Mouse (Mus musculus) cerebellum, adult 18-20 months (tissue): ENCODE data around the gene Gm49321.

ENCODE experiments used
- DNase-seq, 2 experiments: peaks; one replicate each; pipeline ENCODE4 v3.0.0; 2021

Gm49321 gene

DNA sequence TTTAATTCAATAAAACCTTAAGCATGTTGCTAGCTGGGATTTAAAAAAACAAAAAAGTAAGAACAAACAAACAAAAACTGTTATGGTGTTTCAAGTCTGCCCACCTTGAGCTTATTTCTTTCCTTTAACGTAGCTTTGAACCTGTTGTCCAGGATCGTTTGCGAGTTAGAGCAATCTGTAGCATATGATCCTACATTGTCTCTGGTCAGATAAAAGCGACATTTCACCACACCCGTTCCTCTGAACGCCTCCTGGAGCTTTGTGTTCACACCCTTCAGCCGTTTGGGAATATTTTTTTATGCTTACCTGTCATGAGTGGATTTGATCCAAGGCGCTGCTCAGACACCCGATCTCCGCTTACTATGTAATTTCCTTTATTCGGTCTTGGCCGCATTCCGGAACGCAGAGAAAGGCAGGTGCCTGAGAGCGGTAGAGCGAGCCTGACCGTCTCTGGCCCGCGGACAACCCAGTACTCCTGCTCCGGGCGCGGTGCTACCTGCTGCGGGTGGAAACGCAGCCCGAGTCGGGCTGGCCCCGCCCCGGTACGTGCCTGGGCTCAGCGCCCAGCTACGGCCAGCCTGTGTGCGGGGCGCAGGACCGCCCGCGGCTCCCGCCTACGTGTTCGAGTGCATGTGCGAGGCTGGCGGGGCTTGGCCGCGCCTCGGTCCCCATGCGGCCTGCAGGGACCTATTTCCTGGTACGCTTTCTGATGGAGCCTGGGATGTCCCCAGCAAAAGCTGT is 12.0 kb downstream of the Gm49321 start:
- peak; percentile 84 to 93 for DNase-seq

DNA sequence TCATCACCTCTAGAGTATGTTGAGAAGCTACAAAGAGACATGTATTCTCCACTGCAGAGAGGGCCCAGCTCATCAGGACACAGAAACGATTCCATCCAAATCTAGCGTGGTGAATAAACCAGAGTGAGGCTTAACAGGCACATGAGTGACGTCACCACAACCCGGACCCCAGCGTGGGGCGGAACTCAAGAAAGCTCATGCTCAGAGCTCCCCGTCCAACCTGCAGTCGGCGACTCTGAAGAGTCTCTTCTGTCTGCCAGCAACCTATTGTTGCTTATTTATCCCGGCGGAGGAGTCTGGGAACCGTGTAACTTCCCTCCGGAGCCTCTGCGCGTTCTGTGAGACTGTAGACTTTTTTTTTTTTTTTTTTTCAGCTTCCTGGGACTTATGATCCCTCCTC is 15.4 kb downstream of the Gm49321 start:
- peak; percentile 39 to 44 for DNase-seq

DNA sequence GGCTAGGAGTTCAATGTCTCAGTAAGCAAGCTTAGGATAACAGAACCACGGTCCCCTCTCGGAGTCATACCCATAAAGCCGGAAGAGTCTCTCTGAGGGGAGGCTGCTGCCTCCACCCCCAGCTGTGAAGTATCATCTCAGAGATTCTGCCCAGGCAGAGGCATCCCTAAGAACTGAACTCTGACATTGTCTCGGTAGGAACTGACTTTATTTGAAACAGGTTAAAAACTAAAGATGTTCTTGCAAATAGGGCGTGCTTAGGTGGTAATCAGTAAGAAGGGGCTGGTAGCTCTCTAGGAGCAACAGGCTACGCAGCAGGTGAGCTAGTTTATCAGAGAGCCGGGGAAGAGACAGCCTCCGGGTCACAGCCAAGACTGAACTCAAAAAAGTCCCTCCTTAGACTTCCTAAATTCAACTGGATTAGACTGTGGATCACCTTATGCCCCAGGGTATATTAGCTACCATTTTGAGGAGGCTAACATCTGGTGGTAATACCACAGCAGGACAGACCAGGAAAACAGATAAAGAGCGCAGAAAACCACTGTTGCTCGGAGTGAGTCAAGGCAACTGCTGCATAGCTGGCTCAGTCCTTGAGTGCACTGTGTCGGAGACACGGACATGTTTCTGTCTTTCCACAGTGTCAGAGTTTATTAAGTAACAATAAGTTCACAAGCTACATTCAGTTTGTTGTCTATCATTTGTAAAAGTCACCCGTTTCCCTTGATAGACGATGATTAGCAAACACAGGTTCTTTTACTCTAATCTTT is 16.1 kb downstream of the Gm49321 start:
- no peak for DNase-seq

DNA sequence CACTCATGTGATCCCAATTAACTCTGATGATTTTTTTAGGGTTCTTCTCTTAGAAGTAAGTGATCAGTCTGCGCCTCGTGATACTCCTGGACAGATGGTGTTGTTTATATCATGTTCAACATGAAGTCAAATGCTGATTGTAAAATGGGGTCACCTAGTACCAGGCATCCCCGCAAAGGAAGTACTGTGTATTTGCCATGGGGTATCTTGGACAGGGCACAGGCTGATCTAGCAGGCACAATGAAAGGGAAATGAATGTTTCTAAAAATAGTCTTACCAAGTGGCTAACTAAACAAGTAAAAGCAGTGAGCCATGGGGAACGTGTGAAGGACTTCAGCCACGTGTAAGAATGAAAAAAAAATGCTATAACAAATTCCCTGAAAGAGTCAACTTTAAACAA is 17.3 kb downstream of the Gm49321 start:
- peak; percentile 39 to 45 for DNase-seq

DNA sequence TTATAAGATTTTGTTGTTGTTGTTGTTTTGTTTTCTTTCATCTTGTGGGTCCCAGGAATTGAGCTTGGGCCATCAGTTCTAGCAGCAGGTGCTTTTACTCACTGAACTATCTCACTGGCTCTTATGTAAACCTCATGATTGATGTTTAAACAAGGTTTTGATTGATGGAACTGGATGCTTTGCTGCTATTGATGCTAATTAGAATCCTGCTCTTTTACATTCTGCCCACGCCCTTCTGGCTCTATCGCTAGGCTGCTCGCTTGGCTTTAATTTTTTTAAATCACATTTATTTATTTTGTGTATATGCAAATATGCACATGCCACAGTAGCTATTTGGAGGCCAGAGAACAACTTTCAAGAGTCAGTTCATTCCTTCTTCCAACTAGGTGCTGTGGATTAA is 20.2 kb downstream of the Gm49321 start:
- DNase-seq = no peak

- DNase-seq = no peak
Observed at GRCm38 (mm10) chr12:73958830-73959229, 21.4 kb downstream of the Gm49321 start.

- peak; percentile 96 to 98 for DNase-seq
Observed at GRCm38 (mm10) chr12:73964291-73965281, 27.1 kb downstream of the Gm49321 start, which contains the start of gene Snapc1. Gene Snapc1 (plus strand): TSS chr12:73964481.

- no peak for DNase-seq
Observed at GRCm38 (mm10) chr12:73969142-73969541, 31.7 kb downstream of the Gm49321 start.

DNA sequence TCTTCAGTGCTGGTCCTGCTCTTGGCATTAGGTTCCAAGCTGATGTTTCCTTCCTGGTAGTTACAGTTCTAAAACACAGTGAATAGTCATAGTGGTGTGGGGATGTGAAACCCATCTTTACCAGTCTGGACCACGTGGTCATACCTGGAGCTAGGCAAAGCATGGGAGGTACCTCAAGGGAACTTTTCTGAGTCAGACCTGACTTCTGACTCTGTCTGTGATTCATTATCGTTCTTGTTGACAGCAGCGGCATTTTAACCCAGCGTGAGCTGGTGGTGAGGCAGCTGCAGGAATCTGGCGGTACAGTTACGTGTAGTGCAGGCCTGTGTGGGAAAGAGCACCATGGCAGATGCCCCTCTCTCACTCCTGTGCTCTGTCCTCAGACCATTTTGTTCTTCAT is 37.1 kb downstream of the Gm49321 start:
- no peak for DNase-seq

- no peak for DNase-seq
Observed at GRCm38 (mm10) chr12:73978144-73978543, 40.7 kb downstream of the Gm49321 start.

GRCm38 (mm10) chr12:73979667-73980066 is 42.2 kb downstream of the Gm49321 start:
- DNase-seq = no peak

GRCm38 (mm10) chr12:73982533-73982932 is 45.1 kb downstream of the Gm49321 start:
- DNase-seq = peak; percentile 78 to 79

- DNase-seq = no peak
Observed at GRCm38 (mm10) chr12:73986299-73986698, 48.8 kb downstream of the Gm49321 start.

GRCm38 (mm10) chr12:73988393-73989008 is 51.0 kb downstream of the Gm49321 start:
- DNase-seq = no peak

GRCm38 (mm10) chr12:73989594-73989993 is 52.1 kb downstream of the Gm49321 start:
- peak; percentile 37 to 48 for DNase-seq

DNA sequence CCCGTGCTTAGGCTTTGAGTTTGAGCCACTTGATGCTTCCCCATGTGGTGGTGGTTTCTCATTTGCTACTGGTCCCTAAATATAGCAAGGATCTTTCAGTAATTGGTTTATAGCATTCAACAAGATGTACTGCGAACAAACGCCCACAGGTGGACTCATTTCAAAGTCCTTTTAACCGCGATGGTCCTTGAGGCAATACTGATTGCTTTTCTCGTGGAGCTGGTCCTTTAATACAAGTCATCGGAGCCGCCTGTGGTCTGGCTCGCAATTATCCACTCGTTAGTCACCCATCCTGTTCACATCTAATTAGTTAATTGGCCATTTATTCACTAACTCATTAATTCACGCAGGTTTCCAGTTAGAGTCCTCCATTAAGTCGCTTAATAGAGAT is 59.4 kb downstream of the Gm49321 start:
- DNase-seq = no peak

DNA sequence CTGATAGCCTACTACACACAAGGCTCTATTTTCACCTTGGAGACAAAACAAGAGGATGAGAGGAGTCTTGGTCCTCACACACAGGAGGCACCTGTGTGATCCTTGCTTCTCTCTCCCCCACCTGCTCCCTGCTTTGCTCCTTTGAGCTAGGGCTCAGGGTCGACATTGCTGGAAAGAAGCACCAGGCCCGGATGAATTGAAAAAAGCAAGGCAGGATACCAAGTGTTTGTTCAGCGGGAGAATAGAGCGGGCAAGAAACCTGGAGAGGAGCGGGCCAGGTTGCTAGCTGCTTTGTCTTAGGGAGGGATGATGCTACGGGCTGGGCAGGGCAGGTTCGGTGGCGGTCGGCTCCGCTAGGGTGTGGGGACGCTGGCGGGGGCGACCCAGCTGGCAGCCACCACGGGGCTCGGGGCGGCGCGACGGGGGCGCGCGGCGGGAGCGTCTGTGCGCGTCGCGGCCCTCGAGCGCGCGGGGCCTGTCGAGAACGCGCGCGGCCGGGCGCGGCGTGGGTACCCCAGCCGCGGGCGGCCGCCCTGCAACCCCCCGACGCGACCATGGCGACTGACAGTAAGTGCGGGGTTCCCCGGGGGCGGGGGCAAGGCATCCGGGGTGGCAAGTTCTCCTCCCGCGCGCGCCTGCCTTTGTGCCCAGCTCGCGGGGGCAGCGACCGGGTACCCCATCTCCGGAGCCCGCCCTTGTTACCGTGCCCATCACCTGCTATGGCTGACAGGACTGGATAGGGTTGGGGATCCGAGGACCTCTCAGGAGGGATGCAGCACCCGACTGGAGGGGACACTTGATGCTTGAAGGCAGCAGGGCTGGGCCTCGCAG is 60.1 kb downstream of the Gm49321 start, which contains the start of gene Syt16:
Gene Syt16 (plus strand): TSS at position 365 of the 831 bp plus-strand sequence.
- peak; percentile 15 to 33 for DNase-seq

GRCm38 (mm10) chr12:73998128-73998456 is 60.6 kb downstream of the Gm49321 start:
- DNase-seq = no peak

DNA sequence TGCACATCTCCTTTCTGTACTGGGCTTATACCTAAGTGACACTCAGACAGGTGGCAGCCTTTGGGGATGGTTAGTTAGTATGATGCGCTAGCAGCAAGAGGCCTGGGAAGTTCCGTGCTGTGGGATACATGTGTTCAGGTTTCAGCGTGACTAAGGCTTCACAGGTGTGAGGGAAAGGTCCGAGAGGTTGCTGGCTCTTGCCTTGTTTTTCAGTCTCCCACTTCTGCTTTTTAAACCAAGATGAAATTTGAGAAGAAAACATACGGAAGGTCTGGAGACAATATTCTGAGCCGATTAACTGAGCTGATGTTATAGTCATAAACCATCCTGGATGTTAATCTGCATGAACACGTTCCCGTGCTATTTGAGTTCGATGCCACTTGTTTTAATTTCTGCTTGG is 65.0 kb downstream of the Gm49321 start:
- DNase-seq = no peak

GRCm38 (mm10) chr12:74009448-74009911 is 72.0 kb downstream of the Gm49321 start:
- DNase-seq = peak; percentile 37 to 61

GRCm38 (mm10) chr12:74013739-74014138 is 76.3 kb downstream of the Gm49321 start:
- DNase-seq = peak; percentile 78 to 89
